Mouse (Mus musculus): ENCODE data around the gene Slc25a41.

DNA sequence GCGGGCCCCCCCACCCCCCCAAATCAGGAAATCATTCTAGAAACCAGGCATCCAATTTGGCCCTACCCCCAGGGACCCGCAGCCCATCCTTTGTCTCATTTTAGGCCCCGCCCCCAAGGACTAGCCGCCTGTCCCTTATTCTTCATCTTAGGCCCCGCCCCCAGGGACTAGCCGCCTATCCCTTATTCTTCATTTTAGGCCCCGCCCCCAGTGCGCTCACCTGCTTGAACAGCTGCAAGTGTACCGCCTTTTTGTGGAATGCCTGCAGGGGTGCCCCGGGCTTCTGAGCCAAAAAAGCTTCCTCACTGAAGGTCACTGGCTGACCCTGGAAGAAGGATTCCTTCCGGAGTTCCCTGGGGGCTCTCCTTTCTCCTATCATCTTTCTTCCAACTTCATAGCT is 29.2 kb upstream of the Slc25a41 start:
- no peak for TF ChIP-seq CTCF (IDR thresholded peaks at IDR 0.05; ENCODE audit: control insufficient read depth, insufficient read depth, low read length)
- no peak for TF ChIP-seq POLR2A (IDR thresholded peaks at IDR 0.05; ENCODE audit: borderline replicate concordance, control insufficient read depth, low read depth, low read length)
